Mouse (Mus musculus): Measurements from ENCODE around the gene Ddx47.

GRCm38 (mm10) chr6:135038674-135039073 lies 27.3 kb downstream of the Ddx47 start:
- no peak for TF ChIP-seq TAL1 (IDR thresholded peaks at IDR 0.05; ENCODE audit: low read length)
- TF ChIP-seq GATA1 (IDR thresholded peaks at IDR 0.05; ENCODE audit: low read length) = no peak

Measured in erythroblast, embryonic 14.5 days (primary cell).